Mouse (Mus musculus) lung, postnatal 36 days (tissue): ENCODE measurements around the gene Tent4b.

Experiments
- DNase-seq: peaks from one replicate; pipeline ENCODE4 v3.0.0; 2022; ENCODE audit warnings: mixed read lengths

Tent4b gene

DNA sequence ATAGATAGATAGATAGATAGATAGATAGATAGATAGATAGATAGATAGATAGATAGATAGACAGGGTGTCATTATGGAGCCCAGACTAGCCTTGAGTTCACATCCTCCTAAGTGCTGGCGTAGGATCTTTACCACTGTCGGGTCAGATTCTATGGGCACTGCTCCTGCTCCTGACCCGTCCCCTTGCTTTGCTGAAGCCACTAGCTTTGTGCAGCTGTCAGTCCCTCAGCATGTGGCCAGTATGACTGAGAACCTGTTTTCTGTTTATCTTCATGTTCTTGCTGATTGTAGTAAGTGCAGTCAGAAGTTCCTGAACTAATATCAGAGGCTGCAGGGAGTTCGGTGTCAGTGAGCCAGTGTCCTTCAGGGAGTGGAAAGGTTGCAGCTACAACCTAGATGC lies 108.7 kb downstream of the Tent4b start:
- no peak for DNase-seq
